Comparison of ENCODE assay signal across 9 mouse cellular contexts in the genomic region with DNA sequence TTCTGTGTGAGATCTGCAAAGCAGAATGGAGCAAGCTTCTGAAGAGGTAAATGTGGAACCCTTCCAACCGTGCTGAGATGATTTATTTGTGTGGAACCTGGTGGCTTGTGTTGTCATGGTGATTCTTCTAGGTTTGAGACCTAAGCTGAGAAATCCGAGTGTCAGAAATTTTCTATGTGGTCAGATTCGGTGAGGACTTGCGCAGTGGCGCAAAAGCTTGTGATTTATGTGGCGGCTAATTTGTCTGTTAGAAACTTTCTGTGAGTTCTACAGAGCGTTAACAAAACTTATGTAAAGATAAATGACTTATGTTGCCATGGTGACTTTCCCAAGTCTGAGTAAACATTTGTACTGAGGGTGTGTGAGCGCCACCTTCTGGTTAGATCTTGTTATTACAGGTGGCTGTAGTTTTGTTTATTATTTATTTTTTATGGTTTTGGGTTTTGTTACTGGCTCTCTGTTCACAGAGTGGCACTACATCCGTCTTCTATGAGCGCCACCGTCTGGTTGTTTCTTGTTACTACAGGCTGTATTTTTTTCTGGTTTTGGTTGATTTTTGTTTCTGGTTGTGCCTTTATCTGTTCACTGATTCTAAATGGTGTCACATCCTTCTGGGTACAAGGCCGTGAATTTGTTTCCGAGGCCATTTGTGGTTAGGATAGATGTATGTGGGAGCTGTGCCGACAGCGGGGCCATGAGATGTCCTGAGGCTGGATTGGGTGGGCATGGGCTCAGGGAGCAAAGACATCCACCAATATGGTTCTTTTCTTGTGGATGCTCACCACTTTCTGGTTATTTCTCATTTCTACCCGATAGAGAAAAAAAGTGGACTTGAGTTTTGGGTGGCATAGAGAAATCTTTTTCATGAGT. TPM values are rescaled to one million over a fixed set of nuclear protein-coding genes. Genes with fewer than 3 reads are reported as not detected.
DNase-seq lines count a peak whose midpoint lies in the region; ATAC-seq lines count a peak whose summit lies in the region.
"Had no signal": no experiment of that assay in that cellular context is flagged by ENCODE, and none has a peak within 500 bp of the region (broad histone marks: within the 10 kb centered on the region; RNA-seq: fewer than 3 reads in every experiment).

No protein-coding gene starts in this region.

- intact Hi-C loops in left cerebral cortex, postnatal 36 days (cut with DNase I): loop anchor here (10.0 kb wide), 1 partner anchor 556 kb away; no protein-coding TSS in a partner anchor

- H3K4me1 ChIP-seq in forebrain, embryonic 13.5 days: no peaks in the 10 kb centered on the region
- H3K4me1 ChIP-seq in intestine, embryonic 16.5 days (ENCODE audit: control insufficient read depth, insufficient read depth, low read length): no peaks in the 10 kb centered on the region
- no peaks in the 10 kb centered on the region for H3K4me1 ChIP-seq in neural tube, embryonic 11.5 days (ENCODE audit: control insufficient read depth, insufficient read depth, low read length)

- no peaks in the 10 kb centered on the region for H3K36me3 ChIP-seq in forebrain, embryonic 13.5 days (ENCODE audit: poor library complexity, severe bottlenecking)
- no peaks in the 10 kb centered on the region for H3K36me3 ChIP-seq in intestine, embryonic 16.5 days (ENCODE audit: control insufficient read depth, insufficient read depth, low read length)
- H3K36me3 ChIP-seq in neural tube, embryonic 11.5 days (ENCODE audit: control insufficient read depth, insufficient read depth, low read length): no peaks in the 10 kb centered on the region

- no peaks in the 10 kb centered on the region for H3K9me3 ChIP-seq in forebrain, embryonic 13.5 days (replicated peaks)
- no peaks in the 10 kb centered on the region for H3K9me3 ChIP-seq in intestine, embryonic 16.5 days (ENCODE audit: control insufficient read depth, low read length)
- no peaks in the 10 kb centered on the region for H3K9me3 ChIP-seq in neural tube, embryonic 11.5 days (ENCODE audit: control insufficient read depth, low read length)

- ATAC-seq in activated CD4-positive, CD25-positive, alpha-beta regulatory T cell, adult 4 months: peak; percentile 6
- ATAC-seq in forebrain, embryonic 13.5 days: peak; percentile 62
- ATAC-seq in intestine, embryonic 16.5 days: peak; percentile 52; the same call in 1 of the 2 replicates
- peak; percentile 79 for ATAC-seq in neural tube, embryonic 11.5 days (ENCODE audit: insufficient read depth, low FRiP score, low TSS enrichment)
- ATAC-seq in erythroblast, adult 5-6 weeks (replicated peaks; ENCODE audit: low FRiP score, poor library complexity, severe bottlenecking): no peak

- H3K9ac ChIP-seq in forebrain, embryonic 13.5 days: no peak overlapping the region
- H3K9ac ChIP-seq in intestine, embryonic 16.5 days (ENCODE audit: low read depth, low read length): no peak overlapping the region
- H3K9ac ChIP-seq in neural tube, embryonic 11.5 days (ENCODE audit: low read length): no peak overlapping the region

- no peaks in the 10 kb centered on the region for H3K27me3 ChIP-seq in forebrain, embryonic 13.5 days
- H3K27me3 ChIP-seq in intestine, embryonic 16.5 days (replicated peaks; ENCODE audit: control insufficient read depth, insufficient read depth, low read length): no peaks in the 10 kb centered on the region
- H3K27me3 ChIP-seq in neural tube, embryonic 11.5 days (ENCODE audit: control insufficient read depth, insufficient read depth, low read length): no peaks in the 10 kb centered on the region

- DNase-seq in adrenal gland, adult (ENCODE audit: inconsistent age in 2 of 2, low spot score in 1 of 2): peak; percentile 8 to 69
- no peak for DNase-seq in adrenal gland, postnatal 4 days (ENCODE audit: low spot score in 2 of 2)
- DNase-seq in left cerebral cortex, postnatal 36 days (ENCODE audit: low spot score in 2 of 2): peak; percentile 10 to 19
- DNase-seq in neural tube, embryonic 11.5 days (ENCODE audit: low spot score): peak; percentile 50

- no peak overlapping the region for H3K4me3 ChIP-seq in forebrain, embryonic 13.5 days
- H3K4me3 ChIP-seq in intestine, embryonic 16.5 days (ENCODE audit: low read length): no peak overlapping the region
- H3K4me3 ChIP-seq in neural tube, embryonic 11.5 days (ENCODE audit: low read depth, low read length): no peak overlapping the region

- 56% methylated on average over 16 of the region's 16 CpGs for WGBS in forebrain, embryonic 13.5 days
- WGBS in intestine, embryonic 16.5 days: 42% methylated on average over 16 of the region's 16 CpGs
- WGBS in neural tube, embryonic 11.5 days: 40% methylated on average over 16 of the region's 16 CpGs

- no peak overlapping the region for H3K27ac ChIP-seq in forebrain, embryonic 13.5 days
- H3K27ac ChIP-seq in intestine, embryonic 16.5 days (ENCODE audit: low read length): no peak overlapping the region
- H3K27ac ChIP-seq in neural tube, embryonic 11.5 days (ENCODE audit: low read depth, low read length): no peak overlapping the region

- H3K4me2 ChIP-seq in forebrain, embryonic 13.5 days: no peak overlapping the region
- no peak overlapping the region for H3K4me2 ChIP-seq in intestine, embryonic 16.5 days (ENCODE audit: low read depth, low read length)
- no peak overlapping the region for H3K4me2 ChIP-seq in neural tube, embryonic 11.5 days (ENCODE audit: low read depth)

RNA-seq across cellular contexts. Expression of gene Gm6614, which starts 29.3 kb away (rescaled TPM):
- not detected for total RNA-seq in adrenal gland, postnatal 4 days (2021)
- not detected for polyA plus RNA-seq in activated CD4-positive, CD25-positive, alpha-beta regulatory T cell, adult 4 months (2017; shearing (Covaris generic))
- polyA plus RNA-seq in forebrain, embryonic 13.5 days (2015; fragmentation: Nextera tagmentation; extraction: Ambion mirVana): not detected in 2 replicates
- polyA plus RNA-seq in intestine, embryonic 16.5 days (2015; fragmentation: Nextera tagmentation; extraction: Ambion mirVana): not detected in 2 replicates
- not detected for total RNA-seq in left cerebral cortex, postnatal 36 days (2021)
- 0.12 TPM in 1 of 2 replicates, not detected in the other for polyA plus RNA-seq in neural tube, embryonic 11.5 days (2014; fragmentation: Nextera tagmentation; extraction: Ambion mirVana)
- not detected in 2 replicates for total RNA-seq in erythroblast, adult 5-6 weeks (2015; ENCODE audit: low replicate concordance)
- total RNA-seq in erythroblast, adult 5-6 weeks (2017; ENCODE audit: low replicate concordance): not detected in 2 replicates
- total RNA-seq: gastrocnemius, postnatal 4 days had no signal

Comparison
In these comparisons a context has a peak if more than half of its experiments do, and no peak if none do; other contexts are left out.
1. DNase-seq: peak in adrenal gland, adult (2 of 2), left cerebral cortex, postnatal 36 days (2 of 2) and neural tube, embryonic 11.5 days (single experiment); none in adrenal gland, postnatal 4 days (0 of 2).